Mouse (Mus musculus) T-helper 2 cell (primary cell): ENCODE measurements at regions not wholly inside any gene's neighbourhood (a gene's known extent, or its start where the extent isn't known, plus 50 kb on each side); places are given as distances from the start of the nearest gene placed in this dataset.

ENCODE experiments used
- in situ Hi-C: fragments of 300-600 bp; cut with MboI, MseI; formaldehyde crosslinking; loops from one replicate; pipeline ENCODE4 v1.15.1; 2025; ENCODE audit warnings: high pct_unique_total_duplicates

DNA sequence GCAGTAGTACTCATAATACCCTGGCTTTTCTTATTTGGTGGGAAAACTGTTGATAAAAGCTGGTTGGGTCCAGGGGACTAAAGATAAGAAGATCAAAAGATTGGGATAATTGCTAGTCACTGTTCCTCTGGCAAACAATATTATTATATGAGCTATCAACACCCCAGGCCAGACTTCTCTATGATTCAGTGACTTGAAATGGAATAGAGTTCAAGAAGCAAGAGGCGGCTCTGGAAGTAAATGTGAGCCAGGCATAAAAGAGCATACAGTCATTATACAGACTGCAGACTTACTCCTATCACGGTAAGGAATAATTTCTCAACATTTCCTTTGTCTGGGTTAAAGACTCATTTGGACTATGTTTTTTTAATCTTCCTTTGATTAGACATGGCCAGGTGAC lies 278.5 kb upstream of the Acvr2a start:
- in situ Hi-C loops = loop anchor here (10.0 kb wide), 1 partner anchor 1149 kb away; no protein-coding TSS in a partner anchor

DNA sequence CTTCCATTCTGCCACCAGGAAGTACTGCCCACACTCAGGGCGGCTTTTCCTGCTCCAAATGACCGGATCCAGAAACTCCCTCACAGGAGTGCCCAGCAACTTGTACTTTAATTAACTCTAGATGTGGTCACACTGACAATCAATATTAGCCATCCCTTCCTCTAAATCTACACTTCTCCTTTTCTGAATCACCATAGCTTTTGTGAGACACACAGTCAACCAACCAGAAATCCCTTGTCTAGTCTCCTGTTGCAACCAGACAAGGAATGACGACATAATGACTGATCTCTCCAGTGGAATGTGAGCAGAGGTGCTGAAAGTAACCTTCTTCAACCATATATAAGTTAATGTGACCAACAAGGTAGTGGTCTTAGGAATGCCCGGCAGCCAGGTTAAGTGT lies 277.0 kb upstream of the Acvr2a start:
- in situ Hi-C loops = loop anchor here (10.0 kb wide), 1 partner anchor 1148 kb away; no protein-coding TSS in a partner anchor

- in situ Hi-C loops = loop anchor here (10.0 kb wide), 1 partner anchor 1146 kb away; no protein-coding TSS in a partner anchor
Observed at GRCm38 (mm10) chr2:48538668-48539341, 275.1 kb upstream of the Acvr2a start.

DNA sequence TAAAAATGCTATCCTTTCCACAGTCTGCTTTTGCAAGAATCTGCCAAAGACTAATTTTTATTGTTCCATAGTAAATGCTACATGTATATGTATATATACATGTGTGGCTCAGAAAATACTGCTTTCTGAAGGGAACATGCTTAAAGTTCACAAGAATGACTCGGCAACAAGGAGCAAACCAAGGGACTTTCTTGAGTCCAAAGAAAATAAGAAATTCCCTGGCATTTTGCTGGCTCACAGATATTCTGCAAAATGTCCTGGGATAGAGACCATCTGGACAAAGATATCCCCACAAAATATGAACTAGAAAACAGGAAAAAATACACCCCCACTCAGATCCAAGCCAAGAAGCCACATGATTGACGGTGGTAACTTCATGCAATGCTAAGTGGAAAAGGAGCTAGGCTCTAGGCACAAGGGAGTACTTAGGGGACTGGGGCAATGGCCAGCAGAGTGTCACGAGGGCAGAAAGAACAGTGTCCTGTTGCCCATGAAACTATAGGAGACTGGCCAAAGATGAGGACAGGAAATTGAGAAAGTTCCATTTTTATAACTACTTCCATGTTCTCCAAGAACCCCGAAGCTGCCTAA lies 274.3 kb upstream of the Acvr2a start:
- in situ Hi-C loops = loop anchor here (10.0 kb wide), 1 partner anchor 1145 kb away; no protein-coding TSS in a partner anchor

- in situ Hi-C loops = no loop called here
Observed at GRCm38 (mm10) chr2:48544377-48544776, 269.5 kb upstream of the Acvr2a start.

- in situ Hi-C loops = no loop called here
Observed at GRCm38 (mm10) chr2:48545072-48545471, 268.8 kb upstream of the Acvr2a start.

DNA sequence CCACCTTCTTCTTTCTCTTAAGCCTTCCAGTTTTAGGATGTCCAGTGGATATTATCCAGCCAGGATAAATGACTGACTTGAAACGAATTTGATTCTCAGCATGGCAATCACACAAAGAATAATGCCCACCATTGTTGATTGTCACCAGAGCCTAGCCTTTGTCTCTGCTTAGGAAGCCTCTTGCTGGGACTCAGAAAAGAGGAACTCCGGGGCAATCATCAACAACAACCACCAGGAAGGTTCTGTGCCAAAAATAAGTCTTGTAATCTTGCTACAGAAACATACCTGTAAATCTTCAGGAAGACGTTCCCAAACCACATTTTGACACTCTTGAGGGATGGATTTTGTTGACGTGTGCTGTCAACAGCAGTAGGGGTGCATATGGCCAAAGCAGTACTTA lies 268.2 kb upstream of the Acvr2a start:
- in situ Hi-C loops = no loop called here

DNA sequence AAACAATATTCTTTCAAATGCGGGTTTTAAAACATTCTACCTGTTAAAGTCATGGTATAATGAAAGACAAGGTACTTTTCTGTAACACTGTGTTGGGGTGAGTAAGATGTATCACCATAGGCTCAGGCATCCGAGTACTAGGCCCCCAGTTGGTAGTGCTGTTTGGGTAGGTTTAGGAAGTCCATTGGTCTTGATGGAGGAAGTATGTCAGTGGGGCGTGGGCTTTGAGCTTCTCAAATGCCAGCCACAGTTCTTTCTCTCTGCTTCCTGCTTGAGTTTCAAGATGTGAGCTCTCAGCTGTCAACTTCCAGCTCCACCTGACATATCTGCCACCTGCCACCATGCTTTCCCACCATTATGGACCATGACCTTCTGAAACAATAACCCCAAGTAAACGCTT lies 267.7 kb upstream of the Acvr2a start:
- in situ Hi-C loops = no loop called here

DNA sequence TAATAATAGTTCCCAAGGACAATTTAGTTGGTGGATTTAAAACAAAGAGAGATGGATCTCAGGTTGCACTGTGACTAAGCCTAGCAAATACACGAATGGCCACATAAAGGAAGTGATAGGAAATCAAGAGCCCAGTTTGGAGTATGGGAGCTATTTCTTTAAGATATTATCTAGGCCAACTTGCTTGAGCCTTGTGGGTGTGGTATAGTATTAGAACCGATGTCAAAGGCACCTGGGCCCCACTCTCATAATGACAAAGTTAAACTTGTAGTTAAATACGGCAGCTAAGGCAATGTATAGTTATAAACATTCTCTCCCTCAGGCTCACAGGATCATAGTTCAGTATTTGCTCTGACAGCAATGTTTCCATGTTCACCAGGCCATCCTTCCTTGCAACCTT lies 257.3 kb upstream of the Acvr2a start:
- in situ Hi-C loops = no loop called here

DNA sequence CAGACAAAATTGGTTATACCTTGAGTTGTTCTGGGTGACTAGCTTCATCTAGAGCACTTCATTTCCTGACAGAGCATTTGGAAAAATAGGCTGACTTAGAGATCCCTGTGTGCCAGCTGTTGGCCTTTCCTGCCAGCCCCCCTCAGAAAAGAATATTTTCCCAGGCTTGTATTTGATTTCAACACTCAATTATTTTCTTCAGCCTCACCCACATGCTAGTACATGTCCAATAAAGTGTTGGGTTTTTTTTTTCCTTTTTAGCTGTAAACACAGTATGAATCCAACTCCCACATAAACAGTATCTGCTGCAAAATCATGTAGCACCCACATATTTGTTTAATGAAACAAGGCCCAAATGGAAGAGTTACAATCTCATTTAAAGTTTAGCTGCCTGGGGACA lies 256.8 kb upstream of the Acvr2a start:
- in situ Hi-C loops = no loop called here

DNA sequence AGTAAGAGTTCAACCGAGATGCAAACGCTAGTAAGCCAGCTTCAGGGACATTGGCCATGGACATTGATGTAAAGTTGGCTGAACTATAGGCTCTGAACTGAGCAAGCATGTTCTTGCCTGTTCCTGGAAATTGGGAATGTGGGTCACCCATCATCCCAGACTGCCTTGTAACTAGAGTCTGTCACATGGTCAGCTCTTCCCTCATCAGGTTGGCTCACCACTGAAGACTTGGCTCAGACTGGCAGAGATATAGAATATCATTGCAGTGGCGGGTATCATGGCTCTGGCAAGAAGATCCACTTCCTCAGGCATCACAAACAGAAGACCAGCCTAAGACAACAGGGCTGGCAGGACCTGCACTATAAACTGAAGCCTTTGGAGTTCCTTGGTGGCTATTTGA lies 255.3 kb upstream of the Acvr2a start:
- in situ Hi-C loops = no loop called here

DNA sequence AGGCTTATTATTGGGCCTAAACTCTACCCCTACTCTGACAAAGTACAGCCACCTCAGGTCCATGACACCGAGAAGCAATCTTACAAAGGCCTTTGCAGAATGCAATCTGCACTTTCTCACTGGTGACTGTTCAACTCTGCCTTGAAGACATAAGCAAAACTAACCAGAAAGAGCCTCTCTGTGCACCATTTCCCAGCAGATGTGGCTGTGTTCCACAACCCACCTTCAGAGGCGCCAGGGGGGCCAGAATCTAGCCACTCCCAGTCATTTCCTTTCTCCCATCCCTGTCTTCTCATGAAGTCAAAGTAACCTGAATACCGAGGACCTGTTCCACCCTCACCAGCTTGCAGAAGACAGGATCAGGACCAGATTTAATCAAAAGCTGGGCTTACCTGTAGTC lies 250.3 kb upstream of the Acvr2a start:
- in situ Hi-C loops = no loop called here

DNA sequence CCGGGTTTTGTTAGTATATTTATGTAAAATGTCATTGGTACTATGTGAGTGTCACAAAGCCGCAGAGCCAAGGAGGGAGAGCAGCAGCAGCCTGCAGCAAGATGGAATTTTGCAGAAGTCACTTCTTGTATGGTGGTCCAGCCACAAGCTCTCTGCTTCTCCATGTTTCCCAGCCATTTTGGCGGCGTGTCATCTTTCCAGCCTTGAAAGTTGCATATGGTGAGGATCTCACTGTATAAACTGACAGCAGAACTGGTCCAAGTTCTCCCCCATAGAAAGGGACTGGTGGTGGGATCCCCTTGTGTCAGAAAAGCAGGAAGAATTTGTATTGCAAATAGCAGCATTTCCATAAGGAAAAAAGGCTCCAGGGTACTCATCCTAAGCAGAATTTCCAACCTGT lies 249.7 kb upstream of the Acvr2a start:
- in situ Hi-C loops = no loop called here

DNA sequence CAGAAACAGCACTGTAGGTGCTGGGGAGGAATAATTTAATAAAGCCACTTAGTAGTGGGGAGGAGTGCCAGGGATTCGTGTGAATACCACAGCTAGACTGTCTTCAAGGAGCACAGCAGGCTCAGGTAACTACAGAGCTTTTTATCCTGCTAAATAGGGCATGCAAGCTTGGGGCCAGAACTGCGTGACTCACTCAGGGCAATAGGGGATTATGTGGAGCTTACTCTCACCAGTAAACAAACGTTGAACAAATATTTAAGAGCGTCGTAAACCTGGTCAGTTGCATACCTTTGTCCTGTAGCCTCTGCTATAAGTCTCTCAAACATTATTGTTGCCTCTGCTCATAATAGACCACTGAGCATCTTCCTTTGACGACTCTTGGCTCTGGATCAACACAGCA lies 246.0 kb upstream of the Acvr2a start:
- in situ Hi-C loops = no loop called here

GRCm38 (mm10) chr2:48586162-48586830 lies 227.6 kb upstream of the Acvr2a start:
- in situ Hi-C loops = no loop called here

GRCm38 (mm10) chr2:48586831-48587169 lies 227.1 kb upstream of the Acvr2a start:
- in situ Hi-C loops = no loop called here

- in situ Hi-C loops = loop anchor here (10.0 kb wide), 1 partner anchor 1605 kb away; no protein-coding TSS in a partner anchor
Observed at GRCm38 (mm10) chr2:48589709-48590108, 224.2 kb upstream of the Acvr2a start.

GRCm38 (mm10) chr2:48597793-48598583 lies 215.9 kb upstream of the Acvr2a start:
- in situ Hi-C loops = loop anchor here (10.0 kb wide), 1 partner anchor 1597 kb away; no protein-coding TSS in a partner anchor

DNA sequence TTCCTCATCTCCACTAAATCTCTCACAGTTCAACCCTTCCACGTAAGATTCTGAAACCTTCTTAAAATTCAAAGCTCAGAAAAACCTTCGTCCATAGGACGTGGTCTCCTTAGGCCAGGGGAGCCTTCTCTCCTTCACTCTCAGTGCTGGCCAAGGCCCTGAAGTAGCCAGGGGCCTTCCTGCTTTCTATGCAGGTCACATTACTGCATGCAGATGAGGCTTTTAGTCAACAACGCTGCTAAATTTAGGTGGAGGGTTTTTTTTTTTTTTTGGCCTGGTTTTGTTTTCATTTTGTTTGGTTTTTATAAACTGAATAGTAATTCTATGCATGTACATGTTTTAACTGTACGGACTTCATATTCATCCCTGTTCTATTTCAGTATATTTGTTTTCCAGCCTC lies 214.5 kb upstream of the Acvr2a start:
- in situ Hi-C loops = loop anchor here (10.0 kb wide), 1 partner anchor 1595 kb away; no protein-coding TSS in a partner anchor

- in situ Hi-C loops = no loop called here
Observed at GRCm38 (mm10) chr2:48601855-48602254, 212.1 kb upstream of the Acvr2a start.

GRCm38 (mm10) chr2:48609466-48609865 lies 204.4 kb upstream of the Acvr2a start:
- in situ Hi-C loops = no loop called here

- in situ Hi-C loops = no loop called here
Observed at GRCm38 (mm10) chr2:48612251-48612650, 201.7 kb upstream of the Acvr2a start.
